Mouse (Mus musculus): Measurements from ENCODE around the gene Foxd4.

Foxd4 gene

DNA sequence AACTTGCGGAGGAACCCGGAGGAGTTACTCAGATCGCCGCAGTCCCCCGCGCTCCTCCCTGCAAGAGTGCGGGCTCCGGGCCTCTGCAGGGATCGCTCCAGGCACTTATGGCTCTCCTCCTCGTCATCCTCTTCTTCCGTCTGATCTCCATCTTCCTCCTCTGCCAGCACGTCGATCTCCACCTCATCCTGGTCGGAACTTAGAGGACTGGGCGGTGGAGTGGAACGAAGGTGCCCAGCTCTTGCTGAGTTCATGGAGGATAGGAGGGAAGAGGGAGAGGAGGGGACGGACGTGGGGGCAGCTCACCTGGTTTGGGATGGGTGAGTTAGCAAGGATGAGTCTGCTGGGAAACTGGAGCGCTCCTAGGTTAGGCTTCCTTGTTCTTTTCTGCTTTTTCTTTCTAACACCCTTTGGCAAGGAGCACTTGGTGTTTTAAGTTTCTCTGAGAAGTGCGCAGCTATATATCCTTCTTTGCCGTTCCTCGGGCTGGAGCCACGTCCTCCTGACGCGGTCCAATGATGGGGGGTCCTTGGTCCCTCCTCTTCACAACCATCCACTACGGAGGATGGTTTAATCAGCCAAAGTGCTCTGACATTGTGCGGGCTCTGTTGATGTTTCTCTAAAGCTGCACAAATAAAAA is at the start of gene Foxd4:
TSS of gene Foxd4 (minus strand) at position 617 of the 640 bp plus-strand sequence.
- ATAC-seq (ENCODE audit: insufficient number of reproducible peaks, low FRiP score, low TSS enrichment): no peak

- no peak for ATAC-seq (ENCODE audit: insufficient number of reproducible peaks, low FRiP score, low TSS enrichment)
Observed at GRCm38 (mm10) chr19:24945521-24946262, 44.7 kb upstream of the Foxd4 start.

DNA sequence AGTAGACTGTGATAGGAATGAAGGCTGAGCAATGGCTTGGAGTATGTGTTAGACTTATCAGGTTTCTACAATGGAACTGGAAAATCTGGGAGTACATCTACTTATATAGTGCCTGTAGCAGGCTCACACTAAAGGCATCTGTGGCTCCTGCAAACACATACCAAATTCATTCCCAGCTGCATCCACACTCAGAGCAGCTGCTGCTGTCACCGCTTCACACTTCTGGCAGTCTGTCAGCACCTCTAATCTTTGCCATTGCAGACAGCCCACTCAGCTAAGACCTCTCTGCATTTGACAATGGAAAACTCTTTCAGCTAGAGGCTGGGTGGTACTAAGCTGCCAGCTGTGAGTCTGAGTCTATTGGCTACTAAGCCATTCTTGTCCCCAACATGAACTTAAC is 36.1 kb upstream of the Foxd4 start:
- ATAC-seq (ENCODE audit: insufficient number of reproducible peaks, low FRiP score, low TSS enrichment): no peak

DNA sequence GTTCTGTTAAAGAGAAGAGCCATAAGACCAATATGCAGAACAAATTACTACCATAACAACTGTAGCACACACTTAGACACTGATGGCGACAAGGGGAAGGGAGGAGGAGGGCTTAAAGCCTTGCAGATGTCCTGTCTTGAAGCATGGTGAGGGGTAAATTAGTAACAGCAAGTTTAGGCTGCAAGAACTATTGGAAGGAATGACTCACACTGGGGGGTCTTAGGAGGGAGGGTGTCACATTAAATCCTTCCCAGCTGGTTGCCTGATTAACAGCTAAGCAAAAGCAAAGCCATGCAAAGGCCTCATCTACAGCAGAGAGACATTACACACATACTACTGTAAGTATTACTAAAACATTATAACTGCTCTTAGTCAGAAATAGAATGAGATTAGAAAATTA is 28.0 kb upstream of the Foxd4 start:
- no peak for ATAC-seq (ENCODE audit: insufficient number of reproducible peaks, low FRiP score, low TSS enrichment)

GRCm38 (mm10) chr19:24920866-24921265 is 19.9 kb upstream of the Foxd4 start:
- ATAC-seq (ENCODE audit: insufficient number of reproducible peaks, low FRiP score, low TSS enrichment): no peak

DNA sequence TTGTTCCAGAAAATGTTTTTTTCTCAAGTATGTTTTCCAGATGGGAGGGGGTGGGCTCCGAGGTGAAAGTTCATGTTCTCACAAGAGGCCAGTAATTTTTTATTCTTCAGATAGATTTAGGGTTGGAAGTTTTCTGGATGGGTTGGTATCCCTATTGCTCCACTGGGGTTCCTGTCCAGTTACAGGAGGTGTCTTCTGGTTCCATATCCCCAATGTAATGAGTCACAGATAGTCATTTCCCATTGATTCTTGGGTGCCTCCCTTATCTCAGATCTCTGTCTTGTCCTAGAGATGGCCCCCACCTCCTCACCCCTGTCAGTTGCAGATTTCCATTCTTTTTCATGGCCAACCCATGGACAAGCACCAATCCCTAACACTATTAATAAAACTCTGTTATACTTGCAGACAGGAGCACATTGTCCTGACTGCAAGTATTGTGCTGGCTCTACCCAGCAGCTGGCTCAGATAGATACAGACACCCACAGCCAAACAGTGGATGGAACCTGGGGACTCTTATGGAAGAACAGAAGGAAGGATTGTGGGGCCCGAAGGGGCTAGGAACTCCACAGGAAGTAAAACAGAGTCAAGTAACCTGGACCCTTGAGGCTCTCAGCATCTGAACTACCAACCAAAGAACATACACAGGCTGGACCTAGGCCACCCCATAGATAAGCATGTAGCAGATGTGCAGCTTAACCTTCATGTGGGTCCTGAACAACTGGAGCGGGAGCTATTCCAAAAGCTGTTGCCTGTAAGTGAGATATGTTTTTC is 7.6 kb upstream of the Foxd4 start:
- ATAC-seq (ENCODE audit: insufficient number of reproducible peaks, low FRiP score, low TSS enrichment): no peak

DNA sequence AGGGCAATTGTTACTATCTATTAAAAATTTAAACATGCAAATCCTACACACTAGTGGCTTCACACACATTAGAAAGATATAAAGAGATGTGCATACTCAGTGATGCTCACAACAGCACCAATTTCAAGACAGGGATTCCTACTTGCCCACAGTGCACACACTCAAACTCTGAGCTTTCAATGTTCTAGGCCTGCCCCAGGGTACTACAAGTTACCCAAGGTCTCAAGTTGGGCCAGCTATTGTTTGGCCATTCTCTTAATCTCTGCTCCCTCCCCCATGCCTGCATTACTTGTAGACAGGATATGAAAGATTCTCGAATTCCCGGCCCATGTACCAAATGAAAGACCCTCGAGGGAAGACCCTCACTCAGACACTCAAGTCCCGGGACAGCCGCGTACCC is 6.7 kb upstream of the Foxd4 start:
- no peak for ATAC-seq (ENCODE audit: insufficient number of reproducible peaks, low FRiP score, low TSS enrichment)

GRCm38 (mm10) chr19:24902821-24903220 is 1.8 kb upstream of the Foxd4 start:
- no peak for ATAC-seq (ENCODE audit: insufficient number of reproducible peaks, low FRiP score, low TSS enrichment)

- no peak for ATAC-seq (ENCODE audit: insufficient number of reproducible peaks, low FRiP score, low TSS enrichment)
Observed at GRCm38 (mm10) chr19:24902256-24902655, 1.3 kb upstream of the Foxd4 start.

GRCm38 (mm10) chr19:24901666-24902065 is 669 bp upstream of the Foxd4 start:
- ATAC-seq (ENCODE audit: insufficient number of reproducible peaks, low FRiP score, low TSS enrichment): no peak

DNA sequence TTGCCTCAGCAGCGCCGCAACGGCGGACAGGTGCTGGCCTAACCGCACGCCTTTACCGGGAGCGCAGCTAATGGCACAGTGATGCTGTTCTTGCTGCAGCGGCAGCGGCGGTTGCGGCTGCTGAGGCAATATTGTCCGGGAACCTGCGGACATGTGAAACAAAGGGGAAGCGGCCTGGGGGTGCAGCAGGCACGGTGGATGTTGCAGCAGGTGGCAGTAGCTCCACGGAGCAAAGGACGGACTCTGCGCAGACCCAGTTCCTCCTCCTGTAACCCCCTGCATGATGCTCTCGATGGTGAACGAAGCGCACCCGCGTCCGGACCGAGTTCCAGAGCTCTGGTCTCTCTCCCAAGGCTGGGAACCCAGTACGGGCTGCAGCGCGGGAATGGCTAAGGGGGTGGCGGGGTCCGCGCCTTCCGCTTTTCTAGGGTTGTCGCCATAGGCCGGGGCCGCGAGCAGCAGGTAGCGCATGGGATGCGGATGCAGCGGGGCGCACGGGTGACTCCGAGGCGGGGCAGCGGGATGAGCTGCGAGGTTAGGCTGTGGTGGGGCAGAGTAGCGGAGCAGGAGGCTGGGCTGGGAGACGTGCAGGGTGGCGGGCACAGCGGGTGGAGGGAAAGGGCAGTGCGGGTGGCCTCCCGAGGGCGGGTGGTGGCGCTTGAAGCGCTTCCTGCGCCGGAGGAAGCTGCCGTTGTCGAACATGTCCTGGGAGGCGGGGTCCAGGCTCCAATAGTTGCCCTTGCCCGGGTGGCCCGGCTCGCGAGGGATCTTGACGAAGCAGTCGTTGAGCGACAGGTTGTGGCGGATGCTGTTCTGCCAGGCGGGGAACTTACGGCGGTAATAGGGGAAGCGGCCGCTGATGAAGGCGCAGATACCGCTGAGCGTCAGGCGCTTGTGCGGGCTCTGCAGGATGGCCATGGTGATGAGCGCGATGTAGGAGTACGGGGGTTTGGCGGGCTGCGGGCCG is 1.1 kb downstream of the Foxd4 start:
- no peak for ATAC-seq (ENCODE audit: insufficient number of reproducible peaks, low FRiP score, low TSS enrichment)

GRCm38 (mm10) chr19:24898737-24899577 is 2.0 kb downstream of the Foxd4 start:
- ATAC-seq (ENCODE audit: insufficient number of reproducible peaks, low FRiP score, low TSS enrichment): no peak

GRCm38 (mm10) chr19:24897896-24898736 is 2.9 kb downstream of the Foxd4 start:
- no peak for ATAC-seq (ENCODE audit: insufficient number of reproducible peaks, low FRiP score, low TSS enrichment)

GRCm38 (mm10) chr19:24897006-24897895 is 3.7 kb downstream of the Foxd4 start:
- ATAC-seq (ENCODE audit: insufficient number of reproducible peaks, low FRiP score, low TSS enrichment): no peak

DNA sequence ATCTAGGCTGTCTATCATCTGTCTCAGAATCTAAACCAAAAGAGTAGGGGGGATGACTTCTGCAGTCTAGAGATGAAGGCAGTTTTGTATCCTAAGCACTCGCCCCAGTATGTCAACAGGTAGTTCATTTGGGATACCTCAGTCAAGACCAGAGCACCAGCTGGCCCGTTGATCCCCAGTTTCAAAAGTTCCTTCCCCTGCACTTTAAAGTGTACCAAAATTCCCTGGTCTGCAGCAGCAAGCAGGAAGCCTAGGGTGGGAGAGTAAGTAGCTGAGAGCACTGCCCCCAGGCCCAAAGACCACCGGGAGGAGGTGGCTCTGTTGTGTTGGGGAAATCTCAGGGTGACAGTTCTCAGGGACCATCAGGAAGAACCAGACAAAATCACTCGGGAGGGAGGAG is 4.5 kb downstream of the Foxd4 start:
- no peak for ATAC-seq (ENCODE audit: insufficient number of reproducible peaks, low FRiP score, low TSS enrichment)

DNA sequence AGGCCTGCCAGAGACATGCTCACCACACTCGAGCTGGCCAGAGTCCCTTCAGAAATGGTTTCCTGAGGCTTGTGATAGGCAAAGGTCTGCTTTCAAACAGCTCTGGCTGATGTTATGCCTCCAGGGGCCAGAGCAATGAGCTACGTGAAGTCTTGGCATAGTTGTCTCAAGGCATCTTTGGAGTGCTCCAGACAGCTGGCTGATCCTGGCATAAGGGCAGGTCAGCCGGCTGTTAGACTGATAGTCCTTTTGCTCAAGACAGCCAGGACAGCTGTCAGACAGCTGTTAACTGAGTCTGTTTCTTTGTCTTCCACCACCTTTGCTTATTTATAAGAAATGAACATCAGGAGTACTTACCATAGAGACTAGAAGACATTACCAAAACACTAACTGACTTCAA is 14.1 kb downstream of the Foxd4 start:
- ATAC-seq (ENCODE audit: insufficient number of reproducible peaks, low FRiP score, low TSS enrichment): no peak

GRCm38 (mm10) chr19:24885504-24885903 is 15.5 kb downstream of the Foxd4 start:
- peak; percentile 68 for ATAC-seq (ENCODE audit: insufficient number of reproducible peaks, low FRiP score, low TSS enrichment)

Measured in cerebellum, adult (tissue).